Mouse (Mus musculus) cerebellum, postnatal 14 days (tissue): ENCODE measurements at regions not wholly inside any gene's neighbourhood (a gene's known extent, or its start where the extent isn't known, plus 50 kb on each side); places are given as distances from the start of the nearest gene placed in this dataset.

Experiments used
- DNase-seq, 2 experiments: peaks; one replicate each; pipeline ENCODE4 v3.0.0; 2021; ENCODE audit warnings: mixed read lengths in 2 of 2

- DNase-seq = no peak
Measured at GRCm38 (mm10) chr14:40308316-40308715, 584.8 kb downstream of the Sh2d4b start.

GRCm38 (mm10) chr14:40279194-40279593 is 613.9 kb downstream of the Sh2d4b start:
- DNase-seq = no peak

GRCm38 (mm10) chr14:40275331-40275730 is 617.7 kb downstream of the Sh2d4b start:
- DNase-seq = peak; percentile 6

GRCm38 (mm10) chr14:40261646-40262045 is 631.4 kb downstream of the Sh2d4b start:
- no peak for DNase-seq

- no peak for DNase-seq
Measured at GRCm38 (mm10) chr14:40232084-40232483, 661.0 kb downstream of the Sh2d4b start.

GRCm38 (mm10) chr14:40224331-40224730 is 668.7 kb downstream of the Sh2d4b start:
- no peak for DNase-seq
